14 mouse cellular contexts compared by ENCODE assay signal in the genomic region with DNA sequence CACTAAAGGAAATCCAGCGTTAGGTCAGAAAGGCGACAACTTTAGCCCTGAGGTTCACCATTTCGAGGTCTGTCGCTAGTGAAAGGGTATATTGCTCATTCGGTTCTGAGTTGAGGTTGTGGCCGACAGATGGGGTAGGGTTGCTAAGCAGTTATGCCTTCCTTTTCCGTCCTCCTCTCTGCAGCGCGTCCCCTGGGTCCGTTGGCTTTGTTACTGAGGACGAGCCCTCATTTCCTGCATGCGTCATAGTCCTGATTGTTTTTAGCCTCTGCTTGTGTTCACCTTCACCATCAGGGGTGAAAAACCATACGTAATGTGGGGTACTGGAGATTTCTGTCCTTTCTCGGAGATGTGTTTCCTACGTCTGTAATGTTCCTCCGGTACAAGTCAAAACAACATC. TPM values are rescaled to one million over a fixed set of nuclear protein-coding genes. Genes with fewer than 3 reads are reported as not detected.
DNase-seq lines count a peak whose midpoint lies in the region; ATAC-seq lines count a peak whose summit lies in the region.
"Had no signal": no experiment of that assay in that cellular context is flagged by ENCODE, and none has a peak within 500 bp of the region (broad histone marks: within the 10 kb centered on the region; RNA-seq: fewer than 3 reads in every experiment).

No protein-coding gene starts in this region.

- H3K4me1 ChIP-seq in kidney, embryonic 15.5 days: peaks cover 20% of the 10 kb centered on the region
- peaks cover 43% of the 10 kb centered on the region for H3K4me1 ChIP-seq in embryonic facial prominence, embryonic 15.5 days

- no peak overlapping the region for H3K4me2 ChIP-seq in kidney, embryonic 15.5 days
- H3K4me2 ChIP-seq in embryonic facial prominence, embryonic 15.5 days (replicated peaks): no peak overlapping the region
- H3K4me2 ChIP-seq: limb, embryonic 12.5 days had no signal

- H3K27ac ChIP-seq in kidney, embryonic 15.5 days: peak overlapping the region; percentile 10; the same call in 1 of the 2 replicates
- H3K27ac ChIP-seq in embryonic facial prominence, embryonic 15.5 days (replicated peaks): peak overlapping the region; percentile 60
- H3K27ac ChIP-seq: limb, embryonic 12.5 days had no signal

- H3K9ac ChIP-seq in kidney, embryonic 15.5 days: no peak overlapping the region
- no peak overlapping the region for H3K9ac ChIP-seq in embryonic facial prominence, embryonic 15.5 days
- H3K9ac ChIP-seq: limb, embryonic 12.5 days had no signal

- WGBS in kidney, embryonic 15.5 days: 82% methylated on average over 16 of the region's 16 CpGs
- WGBS in embryonic facial prominence, embryonic 15.5 days: 72% methylated on average over 16 of the region's 16 CpGs

- no peaks in the 10 kb centered on the region for H3K27me3 ChIP-seq in kidney, embryonic 15.5 days
- H3K27me3 ChIP-seq in embryonic facial prominence, embryonic 15.5 days: no peaks in the 10 kb centered on the region
- H3K27me3 ChIP-seq: limb, embryonic 12.5 days; megakaryocyte, embryonic 14.5 days had no signal

- DNase-seq in CD4-positive, CD25-positive, alpha-beta regulatory T cell, adult 2 months (ENCODE audit: low read depth, low spot score): peak; percentile 20
- DNase-seq in kidney, adult 8-10 months: no peak
- peak; percentile 46 for DNase-seq in lung, postnatal 36 days
- no peak for DNase-seq in ovary, postnatal 10 days (ENCODE audit: low spot score)
- DNase-seq in layer of hippocampus, postnatal 36 days: no peak
- DNase-seq: thymus, postnatal 4 days had no signal

- H3K4me3 ChIP-seq in kidney, embryonic 15.5 days (replicated peaks): no peak overlapping the region
- no peak overlapping the region for H3K4me3 ChIP-seq in embryonic facial prominence, embryonic 15.5 days (replicated peaks)
- H3K4me3 ChIP-seq: limb, embryonic 12.5 days; megakaryocyte, embryonic 14.5 days; myocyte had no signal

- peaks cover 43% of the 10 kb centered on the region for H3K36me3 ChIP-seq in kidney, embryonic 15.5 days
- peaks cover 48% of the 10 kb centered on the region for H3K36me3 ChIP-seq in embryonic facial prominence, embryonic 15.5 days

- H3K9me3 ChIP-seq in kidney, embryonic 15.5 days (replicated peaks): no peaks in the 10 kb centered on the region
- H3K9me3 ChIP-seq in embryonic facial prominence, embryonic 15.5 days (replicated peaks): no peaks in the 10 kb centered on the region
- H3K9me3 ChIP-seq: G1E; limb, embryonic 12.5 days; megakaryocyte, embryonic 14.5 days had no signal

- ATAC-seq in CD4-positive, CD25-positive, alpha-beta regulatory T cell, adult 4 months: no peak
- no peak for ATAC-seq in kidney, embryonic 15.5 days (replicated peaks; ENCODE audit: low FRiP score)
- no peak for ATAC-seq in embryonic facial prominence, embryonic 15.5 days (ENCODE audit: insufficient number of reproducible peaks, low FRiP score, low TSS enrichment, low read depth)
- ATAC-seq: activated CD4-positive, CD25-positive, alpha-beta regulatory T cell, adult 4 months had no signal

RNA-seq across cellular contexts. Expression of gene Bag3, which starts 17.3 kb away (rescaled TPM):
- polyA plus RNA-seq in CD4-positive, CD25-positive, alpha-beta regulatory T cell, adult 4 months (2017; shearing (Covaris generic)): 10 to 100 TPM in 1 of 2 experiments, 1 to 10 TPM in 1; 9.6 to 11.5 TPM
- polyA plus RNA-seq in kidney, embryonic 15.5 days (2015; fragmentation: Nextera tagmentation; extraction: Ambion mirVana): 12.7 and 14.2 TPM in 2 replicates
- polyA plus RNA-seq in embryonic facial prominence, embryonic 15.5 days (2015; fragmentation: Nextera tagmentation; extraction: Ambion mirVana): 22.1 and 22.5 TPM in 2 replicates
- total RNA-seq in layer of hippocampus, postnatal 36 days (2021): 10 to 100 TPM; 12.0 to 13.9 TPM

Comparison
In these comparisons a context has a peak if more than half of its experiments do, and no peak if none do; other contexts are left out.
1. DNase-seq: peak in CD4-positive, CD25-positive, alpha-beta regulatory T cell, adult 2 months (single experiment) and lung, postnatal 36 days (single experiment); none in kidney, adult 8-10 months (0 of 2), ovary, postnatal 10 days (single experiment) and layer of hippocampus, postnatal 36 days (0 of 2).